Mouse (Mus musculus): ENCODE results near the gene Hist1h2bh. TPM values are rescaled to one million over a fixed set of nuclear protein-coding genes. Genes with fewer than 3 reads are reported as not detected.
A peak's percentile ranks its signal among the peaks of the same experiment; 100 is the strongest.

The Hist1h2bh gene
- polyA plus RNA-seq, 1 experiment from 2014 or later = not detected

DNA sequence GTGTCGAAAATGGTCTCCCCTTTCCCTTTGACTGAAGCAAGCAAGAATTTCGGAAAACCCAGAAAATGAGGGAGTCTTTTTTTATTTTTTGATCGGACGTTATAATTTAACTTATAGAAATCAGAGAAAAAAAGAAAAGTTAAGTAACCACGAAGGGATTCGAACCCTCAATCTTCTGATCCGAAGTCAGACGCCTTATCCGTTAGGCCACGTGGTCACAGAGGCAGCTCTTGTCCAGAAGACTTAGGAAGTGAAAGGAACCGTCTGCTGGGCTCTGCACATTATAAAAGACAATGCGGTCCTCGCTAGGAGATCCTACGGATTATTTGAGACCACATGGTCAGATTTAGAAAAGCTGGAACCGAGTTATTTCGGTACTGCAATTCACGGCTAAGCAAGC, 16.9 kb downstream of the Hist1h2bh start:
- peak; percentile 29; the same call in 1 of the 2 replicates for TF ChIP-seq EP300 (IDR thresholded peaks at IDR 0.05)
- no peak for TF ChIP-seq CTCF (IDR thresholded peaks at IDR 0.05)
- H3K9ac ChIP-seq (replicated peaks; ENCODE audit: low read depth) = no peak overlapping the region
- WGBS = under 1% methylated on average over 17 of the region's 17 CpGs
- no peaks in the 10 kb centered on the region for H3K36me3 ChIP-seq (ENCODE audit: insufficient read depth, low read length)
- peak overlapping the region; percentile 53 for H3K4me2 ChIP-seq (replicated peaks; ENCODE audit: low read depth, low read length)
- no peaks in the 10 kb centered on the region for H3K27me3 ChIP-seq (replicated peaks; ENCODE audit: insufficient read depth, low read length)
- H3K4me1 ChIP-seq (ENCODE audit: insufficient read depth, low read depth, low read length) = no peaks in the 10 kb centered on the region
- peak; percentile 41 for ATAC-seq
- no peak overlapping the region for H3K27ac ChIP-seq (ENCODE audit: low read length)
- H3K4me3 ChIP-seq (ENCODE audit: low read depth, low read length) = peak overlapping the region; percentile 28
- DNase-seq (ENCODE audit: low spot score) = peak; percentile 94
- H3K9me3 ChIP-seq (ENCODE audit: low read length) = no peaks in the 10 kb centered on the region

DNA sequence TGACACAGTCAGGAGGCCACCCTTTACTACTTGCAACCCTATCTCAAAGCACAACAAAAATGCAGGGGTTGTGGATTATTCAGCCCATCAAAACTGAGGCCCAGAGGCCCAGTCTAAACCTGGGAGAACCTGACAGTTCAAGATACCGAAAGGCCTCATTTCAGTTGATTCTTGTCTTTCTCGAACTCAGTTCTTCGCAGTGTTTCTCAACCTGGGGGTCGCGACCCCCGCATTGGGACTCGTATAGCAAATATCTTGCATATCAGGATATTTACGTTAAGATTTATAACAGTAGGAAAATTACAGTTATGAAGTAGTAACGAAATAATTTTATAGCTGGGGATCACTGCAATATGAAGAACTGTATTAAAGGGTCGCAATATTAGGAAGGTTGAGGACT, 17.3 kb downstream of the Hist1h2bh start:
- no peak overlapping the region for H3K9ac ChIP-seq (replicated peaks; ENCODE audit: low read depth)
- WGBS = 4% methylated on average over 10 of the region's 10 CpGs
- TF ChIP-seq EP300 (IDR thresholded peaks at IDR 0.05) (no peak), CTCF (IDR thresholded peaks at IDR 0.05) (no peak)
- H3K27me3 ChIP-seq (replicated peaks; ENCODE audit: insufficient read depth, low read length) = no peaks in the 10 kb centered on the region
- H3K4me2 ChIP-seq (replicated peaks; ENCODE audit: low read depth, low read length) = peak overlapping the region; percentile 53
- H3K27ac ChIP-seq (ENCODE audit: low read length) = no peak overlapping the region
- ATAC-seq (no peak), DNase-seq (ENCODE audit: low spot score) (no peak)
- no peaks in the 10 kb centered on the region for H3K36me3 ChIP-seq (ENCODE audit: insufficient read depth, low read length)
- H3K9me3 ChIP-seq (ENCODE audit: low read length) = no peaks in the 10 kb centered on the region
- H3K4me3 ChIP-seq (ENCODE audit: low read depth, low read length) = peak overlapping the region; percentile 28
- H3K4me1 ChIP-seq (ENCODE audit: insufficient read depth, low read depth, low read length) = no peaks in the 10 kb centered on the region

DNA sequence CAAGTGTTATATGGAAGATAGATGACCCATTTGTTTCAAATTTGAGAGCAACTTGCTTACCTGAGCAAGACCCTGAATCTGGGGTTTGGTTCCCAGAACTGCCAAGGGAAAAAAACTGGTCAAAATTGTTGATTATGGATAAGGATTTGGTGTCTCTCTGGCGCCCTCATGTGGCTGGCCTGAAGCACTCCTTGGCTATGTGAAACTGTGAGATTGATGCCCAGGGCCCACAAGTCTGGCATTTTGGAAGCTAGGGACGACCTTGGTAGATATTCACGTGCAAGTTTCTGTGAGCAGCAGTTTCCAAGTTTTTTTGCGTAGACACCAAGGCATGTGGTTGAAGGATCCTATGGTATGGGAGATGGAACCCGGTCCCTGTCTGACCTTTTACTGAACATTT, 18.5 kb downstream of the Hist1h2bh start:
- DNase-seq (ENCODE audit: low spot score) = peak; percentile 86
- Histone ChIP-seq H3K36me3 (ENCODE audit: insufficient read depth, low read length) (no peaks in the 10 kb centered on the region), H3K9ac (replicated peaks; ENCODE audit: low read depth) (no peak overlapping the region), H3K9me3 (ENCODE audit: low read length) (no peaks in the 10 kb centered on the region), H3K4me3 (ENCODE audit: low read depth, low read length) (no peak overlapping the region), H3K4me1 (ENCODE audit: insufficient read depth, low read depth, low read length) (no peaks in the 10 kb centered on the region), H3K27me3 (replicated peaks; ENCODE audit: insufficient read depth, low read length) (no peaks in the 10 kb centered on the region), H3K4me2 (replicated peaks; ENCODE audit: low read depth, low read length) (no peak overlapping the region), H3K27ac (ENCODE audit: low read length) (no peak overlapping the region)
- peak; percentile 92 for TF ChIP-seq CTCF (IDR thresholded peaks at IDR 0.05)
- TF ChIP-seq EP300 (IDR thresholded peaks at IDR 0.05) = no peak
- WGBS = 11% methylated on average over 5 of the region's 5 CpGs
- peak; percentile 27; the same call in 1 of the 2 replicates for ATAC-seq

DNA sequence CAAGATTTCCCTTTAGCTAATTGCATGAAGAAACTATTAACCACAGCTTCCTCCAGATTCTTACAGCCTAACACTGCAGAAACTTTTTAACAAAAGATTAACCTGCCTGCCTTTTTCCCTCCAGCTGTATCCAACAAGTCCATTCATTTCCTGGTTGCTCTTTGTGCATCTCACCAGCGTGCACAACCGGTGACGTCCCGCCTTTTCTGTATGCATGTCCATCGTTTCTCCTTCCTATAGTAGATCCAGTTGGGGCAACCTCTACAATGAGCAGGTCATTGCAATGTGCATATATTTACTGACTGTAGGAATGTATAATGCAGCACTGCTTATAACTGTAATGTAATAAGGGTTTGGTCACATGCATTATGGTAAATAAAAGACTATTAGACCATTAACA, 19.2 kb downstream of the Hist1h2bh start:
- WGBS = 39% methylated on average over 5 of the region's 5 CpGs
- Histone ChIP-seq H3K9ac (replicated peaks; ENCODE audit: low read depth) (no peak overlapping the region), H3K4me1 (ENCODE audit: insufficient read depth, low read depth, low read length) (no peaks in the 10 kb centered on the region), H3K4me3 (ENCODE audit: low read depth, low read length) (no peak overlapping the region), H3K4me2 (replicated peaks; ENCODE audit: low read depth, low read length) (no peak overlapping the region), H3K9me3 (ENCODE audit: low read length) (no peaks in the 10 kb centered on the region), H3K27ac (ENCODE audit: low read length) (no peak overlapping the region), H3K36me3 (ENCODE audit: insufficient read depth, low read length) (no peaks in the 10 kb centered on the region), H3K27me3 (replicated peaks; ENCODE audit: insufficient read depth, low read length) (no peaks in the 10 kb centered on the region)
- TF ChIP-seq CTCF (IDR thresholded peaks at IDR 0.05) = no peak
- no peak for TF ChIP-seq EP300 (IDR thresholded peaks at IDR 0.05)
- ATAC-seq = no peak
- DNase-seq (ENCODE audit: low spot score) = no peak

DNA sequence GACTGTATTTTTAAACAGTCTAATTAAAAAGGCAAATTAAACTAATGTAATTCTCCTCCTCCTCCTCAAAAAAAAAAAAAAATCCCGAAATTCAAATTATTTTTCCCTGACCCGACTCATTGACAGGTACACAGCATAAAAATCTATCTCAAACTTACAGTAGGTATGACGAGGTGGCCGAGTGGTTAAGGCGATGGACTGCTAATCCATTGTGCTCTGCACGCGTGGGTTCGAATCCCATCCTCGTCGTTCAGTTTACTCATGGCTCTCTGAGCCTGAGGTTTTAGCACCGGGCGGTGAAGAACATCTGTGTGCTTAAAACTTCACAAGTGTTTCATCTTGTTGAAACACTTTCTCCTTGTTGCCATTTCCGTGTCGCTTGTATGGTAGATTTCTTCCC, 21.5 kb downstream of the Hist1h2bh start:
- Histone ChIP-seq H3K4me2 (replicated peaks; ENCODE audit: low read depth, low read length) (no peak overlapping the region), H3K9ac (replicated peaks; ENCODE audit: low read depth) (no peak overlapping the region), H3K4me3 (ENCODE audit: low read depth, low read length) (no peak overlapping the region), H3K36me3 (ENCODE audit: insufficient read depth, low read length) (no peaks in the 10 kb centered on the region), H3K4me1 (ENCODE audit: insufficient read depth, low read depth, low read length) (no peaks in the 10 kb centered on the region), H3K27ac (ENCODE audit: low read length) (no peak overlapping the region), H3K9me3 (ENCODE audit: low read length) (no peaks in the 10 kb centered on the region), H3K27me3 (replicated peaks; ENCODE audit: insufficient read depth, low read length) (no peaks in the 10 kb centered on the region)
- WGBS = 2% methylated on average over 14 of the region's 14 CpGs
- DNase-seq (ENCODE audit: low spot score) (peak; percentile 74), ATAC-seq (no peak)
- no peak for TF ChIP-seq CTCF (IDR thresholded peaks at IDR 0.05)
- TF ChIP-seq EP300 (IDR thresholded peaks at IDR 0.05) = no peak

DNA sequence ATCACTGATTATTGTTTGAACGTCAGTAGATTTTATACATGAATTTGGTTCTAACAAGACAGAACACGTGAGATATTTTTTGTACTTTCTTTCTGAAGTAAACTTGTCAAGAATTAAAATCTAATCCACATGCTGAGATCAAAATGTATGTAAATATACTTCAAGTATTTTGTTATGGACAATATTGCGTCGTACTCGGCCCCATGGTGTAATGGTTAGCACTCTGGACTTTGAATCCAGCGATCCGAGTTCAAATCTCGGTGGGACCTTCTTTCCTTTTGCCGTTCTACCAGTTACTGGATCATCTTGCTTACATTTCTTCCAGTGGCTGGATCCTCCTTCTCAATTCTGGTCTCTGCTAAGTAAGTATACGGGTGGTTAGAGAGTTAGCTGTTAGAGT, 23.8 kb downstream of the Hist1h2bh start:
- Histone ChIP-seq H3K4me1 (ENCODE audit: insufficient read depth, low read depth, low read length) (no peaks in the 10 kb centered on the region), H3K9ac (replicated peaks; ENCODE audit: low read depth) (no peak overlapping the region), H3K27ac (ENCODE audit: low read length) (peak overlapping the region; percentile 74), H3K27me3 (replicated peaks; ENCODE audit: insufficient read depth, low read length) (no peaks in the 10 kb centered on the region), H3K36me3 (ENCODE audit: insufficient read depth, low read length) (no peaks in the 10 kb centered on the region), H3K9me3 (ENCODE audit: low read length) (no peaks in the 10 kb centered on the region), H3K4me2 (replicated peaks; ENCODE audit: low read depth, low read length) (peak overlapping the region; percentile 65), H3K4me3 (ENCODE audit: low read depth, low read length) (peak overlapping the region; percentile 52)
- DNase-seq (ENCODE audit: low spot score) (peak; percentile 76), ATAC-seq (peak; percentile 51)
- 0% methylated on average over 10 of the region's 10 CpGs for WGBS
- TF ChIP-seq CTCF (IDR thresholded peaks at IDR 0.05) = no peak
- TF ChIP-seq EP300 (IDR thresholded peaks at IDR 0.05) = 0 out of 2 replicates have a peak, but pooled peaks have one; percentile 59

DNA sequence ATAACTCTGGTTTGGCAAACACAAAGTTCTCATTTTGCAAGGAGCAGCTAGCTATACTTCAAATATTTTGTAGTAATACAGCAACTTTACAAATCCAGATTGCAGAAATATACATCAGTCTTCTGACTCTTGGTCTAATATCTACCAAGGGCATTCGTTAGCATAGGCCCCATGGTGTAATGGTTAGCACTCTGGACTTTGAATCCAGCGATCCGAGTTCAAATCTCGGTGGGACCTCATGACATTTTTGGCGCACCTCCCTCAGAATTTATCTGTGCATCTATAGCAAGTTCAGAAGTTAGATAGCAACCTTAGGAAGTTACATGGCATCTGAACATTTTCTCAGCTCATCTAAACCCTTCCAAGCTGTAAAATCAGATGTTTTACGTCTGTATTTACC, 24.3 kb downstream of the Hist1h2bh start:
- no peaks in the 10 kb centered on the region for H3K27me3 ChIP-seq (replicated peaks; ENCODE audit: insufficient read depth, low read length)
- WGBS = under 1% methylated on average over 6 of the region's 6 CpGs
- DNase-seq (ENCODE audit: low spot score) = peak; percentile 79
- no peak overlapping the region for H3K9ac ChIP-seq (replicated peaks; ENCODE audit: low read depth)
- H3K27ac ChIP-seq (ENCODE audit: low read length) = peak overlapping the region; percentile 74
- H3K9me3 ChIP-seq (ENCODE audit: low read length) = no peaks in the 10 kb centered on the region
- H3K4me3 ChIP-seq (ENCODE audit: low read depth, low read length) = peak overlapping the region; percentile 52
- TF ChIP-seq CTCF (IDR thresholded peaks at IDR 0.05) = no peak
- TF ChIP-seq EP300 (IDR thresholded peaks at IDR 0.05) = no peak; the same call in 1 of the 2 replicates
- H3K36me3 ChIP-seq (ENCODE audit: insufficient read depth, low read length) = no peaks in the 10 kb centered on the region
- peak overlapping the region; percentile 65 for H3K4me2 ChIP-seq (replicated peaks; ENCODE audit: low read depth, low read length)
- ATAC-seq = peak; percentile 55
- H3K4me1 ChIP-seq (ENCODE audit: insufficient read depth, low read depth, low read length) = no peaks in the 10 kb centered on the region

Data from lung, postnatal 0 days (tissue).